Mouse (Mus musculus): ENCODE results near the gene Trmt112. TPM values are rescaled to one million over a fixed set of nuclear protein-coding genes. Genes with fewer than 3 reads are reported as not detected.

Gene Trmt112
- polyA plus RNA-seq, 1 experiment, result 88.6 TPM

- WGBS, result 75% methylated on average over 6 of the region's 6 CpGs
- DNase-seq (ENCODE audit: low read depth, low spot score), result no peak
Observed at GRCm38 (mm10) chr19:6922901-6923735, 13.6 kb downstream of the Trmt112 start.

GRCm38 (mm10) chr19:6924461-6925306 lies 15.2 kb downstream of the Trmt112 start:
- WGBS, result 5% methylated on average over 39 of the region's 39 CpGs
- DNase-seq (ENCODE audit: low read depth, low spot score), result peak; percentile 67

- DNase-seq (ENCODE audit: low read depth, low spot score), result no peak
- WGBS, result 10% methylated on average over 9 of the region's 9 CpGs
Observed at GRCm38 (mm10) chr19:6925307-6925573, 15.7 kb downstream of the Trmt112 start, which contains the start of gene Catsperz. Gene Catsperz, minus strand, starts transcription at chr19:6925380.

GRCm38 (mm10) chr19:6925611-6926329 lies 16.3 kb downstream of the Trmt112 start:
- DNase-seq (ENCODE audit: low read depth, low spot score), result no peak
- 43% methylated on average over 40 of the region's 40 CpGs for WGBS

- no peak for DNase-seq (ENCODE audit: low read depth, low spot score)
- WGBS, result 36% methylated on average over 26 of the region's 26 CpGs
Observed at GRCm38 (mm10) chr19:6926559-6927255, 17.2 kb downstream of the Trmt112 start.

- 45% methylated on average over 9 of the region's 9 CpGs for WGBS
- no peak for DNase-seq (ENCODE audit: low read depth, low spot score)
Observed at GRCm38 (mm10) chr19:6928080-6928479, 18.6 kb downstream of the Trmt112 start.

- no peak for DNase-seq (ENCODE audit: low read depth, low spot score)
Observed at GRCm38 (mm10) chr19:6931002-6931401, 21.5 kb downstream of the Trmt112 start.

GRCm38 (mm10) chr19:6932018-6932417 lies 22.5 kb downstream of the Trmt112 start:
- WGBS, result 42% methylated on average over 1 of the region's 1 CpGs
- no peak for DNase-seq (ENCODE audit: low read depth, low spot score)

More at GRCm38 (mm10) chr19:6931002-6931401, 21.5 kb downstream of the Trmt112 start:
- WGBS, result 0% methylated on average over 2 of the region's 2 CpGs

GRCm38 (mm10) chr19:6933102-6933435 lies 23.6 kb downstream of the Trmt112 start:
- 66% methylated on average over 4 of the region's 4 CpGs for WGBS
- DNase-seq (ENCODE audit: low read depth, low spot score), result no peak

- WGBS, result 5% methylated on average over 58 of the region's 58 CpGs
- DNase-seq (ENCODE audit: low read depth, low spot score), result no peak
Observed at GRCm38 (mm10) chr19:6933436-6934194, 24.1 kb downstream of the Trmt112 start.

GRCm38 (mm10) chr19:6934195-6934977 lies 24.9 kb downstream of the Trmt112 start, which contains the start of gene Kcnk4:
Gene Kcnk4, minus strand, starts transcription at chr19:6934515.
- WGBS, result 19% methylated on average over 23 of the region's 23 CpGs
- DNase-seq (ENCODE audit: low read depth, low spot score), result no peak

GRCm38 (mm10) chr19:6936299-6936698 lies 26.8 kb downstream of the Trmt112 start:
- 39% methylated on average over 3 of the region's 3 CpGs for WGBS
- DNase-seq (ENCODE audit: low read depth, low spot score), result no peak

GRCm38 (mm10) chr19:6937541-6938465 lies 28.3 kb downstream of the Trmt112 start:
- 83% methylated on average over 16 of the region's 16 CpGs for WGBS
- DNase-seq (ENCODE audit: low read depth, low spot score), result no peak

GRCm38 (mm10) chr19:6939106-6940002 lies 29.9 kb downstream of the Trmt112 start:
- WGBS, result 91% methylated on average over 20 of the region's 20 CpGs
- DNase-seq (ENCODE audit: low read depth, low spot score), result no peak

GRCm38 (mm10) chr19:6940396-6941351 lies 31.2 kb downstream of the Trmt112 start:
- WGBS, result 17% methylated on average over 29 of the region's 29 CpGs
- no peak for DNase-seq (ENCODE audit: low read depth, low spot score)
